Mouse (Mus musculus): ENCODE measurements around the gene Ankrd33b. TPM values are rescaled to one million over a fixed set of nuclear protein-coding genes. Genes with fewer than 3 reads are reported as not detected.
A peak's percentile ranks its signal among the peaks of the same experiment; 100 is the strongest.

The Ankrd33b gene
- polyA plus RNA-seq, 1 experiment from 2014 or later: 3.0 TPM

DNA sequence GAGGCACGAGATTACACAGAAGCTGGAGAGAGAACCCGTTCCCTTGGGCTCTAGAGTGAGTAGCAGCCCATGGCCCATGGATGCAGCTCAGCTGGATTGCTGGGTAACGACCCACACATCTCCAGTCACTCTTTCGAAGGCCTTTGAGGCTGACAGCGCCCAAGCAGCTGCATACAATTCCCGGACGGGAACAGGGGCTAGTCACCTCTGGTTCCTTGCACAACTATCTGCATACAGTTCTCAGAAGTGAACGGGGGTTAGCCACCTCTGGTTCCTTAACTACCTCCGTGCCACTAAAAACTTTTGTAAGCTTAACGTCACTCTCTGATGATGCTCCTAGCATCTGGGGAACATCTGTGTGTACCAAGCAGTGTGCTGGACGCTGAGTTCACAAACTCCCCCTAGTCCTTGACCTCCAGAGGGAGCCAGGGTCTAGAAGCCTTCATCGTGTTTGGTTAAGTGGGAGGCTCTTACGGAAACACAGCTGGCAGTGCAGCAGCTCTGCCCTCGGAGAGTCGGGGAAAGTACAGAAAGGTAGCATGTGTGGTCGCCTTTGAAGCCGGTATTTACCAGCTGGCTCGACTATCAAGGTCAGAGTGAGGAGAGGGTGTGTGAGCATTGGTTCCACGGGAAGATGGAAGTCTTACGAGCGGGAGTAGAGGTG, 109.4 kb downstream of the Ankrd33b start:
- ATAC-seq (ENCODE audit: insufficient read depth): peak; percentile 33; the same call in 1 of the 2 replicates

GRCm38 (mm10) chr15:31257329-31257728, 110.2 kb downstream of the Ankrd33b start:
- 62% methylated on average over 1 of the region's 1 CpGs for WGBS
- Histone ChIP-seq H3K9ac (no peak overlapping the region), H3K27me3 (ENCODE audit: insufficient read depth, low read length) (no peaks in the 10 kb centered on the region), H3K9me3 (ENCODE audit: low read depth, low read length) (no peaks in the 10 kb centered on the region), H3K4me1 (ENCODE audit: insufficient read depth) (no peaks in the 10 kb centered on the region), H3K4me2 (no peak overlapping the region), H3K27ac (ENCODE audit: low read depth) (no peak overlapping the region; the same call in 1 of the 2 replicates), H3K36me3 (ENCODE audit: insufficient read depth) (no peaks in the 10 kb centered on the region), H3K4me3 (ENCODE audit: low read depth, low read length) (no peak overlapping the region)
- ATAC-seq (ENCODE audit: insufficient read depth): peak; percentile 62
- peak; percentile 73 for DNase-seq
- no peak for TF ChIP-seq CTCF (IDR thresholded peaks at IDR 0.05; ENCODE audit: low read depth)

More for the DNA sequence above, 109.4 kb downstream of the Ankrd33b start:
- Histone ChIP-seq H3K36me3 (ENCODE audit: insufficient read depth) (no peaks in the 10 kb centered on the region), H3K27me3 (ENCODE audit: insufficient read depth, low read length) (no peaks in the 10 kb centered on the region), H3K9me3 (ENCODE audit: low read depth, low read length) (no peaks in the 10 kb centered on the region), H3K4me3 (ENCODE audit: low read depth, low read length) (no peak overlapping the region), H3K9ac (no peak overlapping the region), H3K4me2 (no peak overlapping the region), H3K4me1 (ENCODE audit: insufficient read depth) (no peaks in the 10 kb centered on the region), H3K27ac (ENCODE audit: low read depth) (no peak overlapping the region; the same call in 1 of the 2 replicates)
- DNase-seq: peak; percentile 56
- 32% methylated on average over 21 of the region's 21 CpGs for WGBS
- TF ChIP-seq CTCF (IDR thresholded peaks at IDR 0.05; ENCODE audit: low read depth): no peak

DNA sequence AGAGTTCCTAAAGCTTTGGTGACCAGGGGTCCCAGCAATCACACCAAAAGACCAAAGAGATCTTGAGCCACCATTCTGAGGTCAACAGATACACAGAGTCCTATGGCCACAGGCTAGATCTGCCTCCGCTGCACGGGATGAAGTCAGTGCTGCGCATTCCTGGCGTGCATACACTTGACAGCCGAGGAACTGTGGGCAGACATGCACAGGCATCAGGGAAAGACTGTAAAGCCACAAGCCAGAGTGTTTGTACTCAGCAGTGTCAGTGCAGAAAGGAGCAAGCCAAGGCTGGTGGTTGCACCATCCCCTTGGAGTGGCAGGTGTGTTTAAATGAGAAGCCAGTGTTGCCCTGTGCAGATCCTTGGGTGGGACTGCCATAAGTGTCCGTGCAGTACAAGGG, 111.8 kb downstream of the Ankrd33b start:
- Histone ChIP-seq H3K4me1 (ENCODE audit: insufficient read depth) (no peaks in the 10 kb centered on the region), H3K4me3 (ENCODE audit: low read depth, low read length) (no peak overlapping the region), H3K9me3 (ENCODE audit: low read depth, low read length) (no peaks in the 10 kb centered on the region), H3K36me3 (ENCODE audit: insufficient read depth) (no peaks in the 10 kb centered on the region), H3K9ac (no peak overlapping the region), H3K4me2 (no peak overlapping the region), H3K27me3 (ENCODE audit: insufficient read depth, low read length) (no peaks in the 10 kb centered on the region), H3K27ac (ENCODE audit: low read depth) (no peak overlapping the region)
- peak; percentile 15 for DNase-seq
- no peak for ATAC-seq (ENCODE audit: insufficient read depth)
- TF ChIP-seq CTCF (IDR thresholded peaks at IDR 0.05; ENCODE audit: low read depth): no peak
- WGBS: 56% methylated on average over 6 of the region's 6 CpGs

DNA sequence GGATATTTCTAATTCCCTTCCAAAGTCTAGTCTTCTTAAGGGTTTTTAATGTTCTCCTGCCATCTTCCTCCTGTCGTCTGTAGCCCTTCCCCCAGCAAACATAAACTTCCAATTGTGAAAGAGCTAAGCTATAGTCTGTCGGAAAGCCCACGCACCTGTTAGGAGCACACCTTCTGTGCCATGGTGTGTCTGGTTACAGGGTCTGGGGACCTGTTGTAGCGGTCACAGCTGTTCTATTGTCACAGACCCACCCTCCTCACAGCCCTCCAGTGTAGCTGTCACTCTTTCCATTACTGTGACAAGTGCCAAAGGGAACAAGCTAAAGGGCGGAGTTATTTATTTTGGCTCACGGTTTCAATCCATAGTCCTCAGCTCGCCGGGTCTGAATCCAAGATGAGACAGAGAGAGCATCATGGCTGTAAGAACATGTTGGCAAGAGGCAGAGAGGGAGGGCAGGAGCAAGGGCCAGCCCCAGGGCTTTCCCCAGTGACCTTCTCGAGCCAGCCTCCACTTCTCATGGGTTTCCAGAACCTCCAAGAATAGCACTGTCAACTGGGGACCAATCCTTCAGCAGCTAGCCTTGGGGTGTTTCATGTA, 112.5 kb downstream of the Ankrd33b start:
- no peaks in the 10 kb centered on the region for H3K4me1 ChIP-seq (ENCODE audit: insufficient read depth)
- no peak overlapping the region for H3K4me2 ChIP-seq
- TF ChIP-seq CTCF (IDR thresholded peaks at IDR 0.05; ENCODE audit: low read depth): no peak
- no peak for ATAC-seq (ENCODE audit: insufficient read depth)
- DNase-seq: no peak
- no peak overlapping the region for H3K27ac ChIP-seq (ENCODE audit: low read depth)
- H3K27me3 ChIP-seq (ENCODE audit: insufficient read depth, low read length): no peaks in the 10 kb centered on the region
- no peaks in the 10 kb centered on the region for H3K9me3 ChIP-seq (ENCODE audit: low read depth, low read length)
- no peak overlapping the region for H3K9ac ChIP-seq
- H3K36me3 ChIP-seq (ENCODE audit: insufficient read depth): no peaks in the 10 kb centered on the region
- 86% methylated on average over 9 of the region's 9 CpGs for WGBS
- no peak overlapping the region for H3K4me3 ChIP-seq (ENCODE audit: low read depth, low read length)

DNA sequence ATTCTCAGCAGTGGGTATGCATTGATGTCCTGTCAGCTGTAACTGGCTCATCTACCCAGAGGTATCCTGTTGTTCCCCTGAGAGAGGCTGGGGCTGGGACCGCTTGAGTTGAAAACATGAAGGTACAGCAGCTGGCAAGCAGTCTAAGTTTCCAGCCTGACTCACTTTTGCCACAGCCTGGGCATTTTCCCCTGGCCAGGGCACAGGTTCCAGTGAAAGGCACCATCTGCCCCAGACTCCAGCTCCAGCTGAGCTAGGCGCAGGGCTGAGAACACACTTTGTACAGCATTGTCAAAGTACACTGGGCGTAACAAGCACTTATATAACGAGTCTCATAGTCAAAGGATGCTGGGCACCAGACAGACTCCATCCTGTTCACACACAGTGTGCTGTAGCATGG, 113.6 kb downstream of the Ankrd33b start:
- H3K27ac ChIP-seq (ENCODE audit: low read depth): no peak overlapping the region
- H3K27me3 ChIP-seq (ENCODE audit: insufficient read depth, low read length): no peaks in the 10 kb centered on the region
- H3K4me2 ChIP-seq: no peak overlapping the region
- 88% methylated on average over 4 of the region's 4 CpGs for whole genome bisulfite sequencing
- ATAC-seq (ENCODE audit: insufficient read depth) (no peak), DNase-seq (no peak)
- H3K4me3 ChIP-seq (ENCODE audit: low read depth, low read length): no peak overlapping the region
- no peaks in the 10 kb centered on the region for H3K36me3 ChIP-seq (ENCODE audit: insufficient read depth)
- no peak overlapping the region for H3K9ac ChIP-seq
- H3K4me1 ChIP-seq (ENCODE audit: insufficient read depth): no peaks in the 10 kb centered on the region
- no peak for TF ChIP-seq CTCF (IDR thresholded peaks at IDR 0.05; ENCODE audit: low read depth)
- H3K9me3 ChIP-seq (ENCODE audit: low read depth, low read length): no peaks in the 10 kb centered on the region

GRCm38 (mm10) chr15:31253380-31253779, 114.1 kb downstream of the Ankrd33b start:
- TF ChIP-seq CTCF (IDR thresholded peaks at IDR 0.05; ENCODE audit: low read depth): no peak
- H3K9me3 ChIP-seq (ENCODE audit: low read depth, low read length): no peaks in the 10 kb centered on the region
- ATAC-seq (ENCODE audit: insufficient read depth): no peak
- no peaks in the 10 kb centered on the region for H3K4me1 ChIP-seq (ENCODE audit: insufficient read depth)
- H3K9ac ChIP-seq: no peak overlapping the region
- H3K4me3 ChIP-seq (ENCODE audit: low read depth, low read length): no peak overlapping the region
- H3K36me3 ChIP-seq (ENCODE audit: insufficient read depth): no peaks in the 10 kb centered on the region
- H3K4me2 ChIP-seq: no peak overlapping the region
- no peaks in the 10 kb centered on the region for H3K27me3 ChIP-seq (ENCODE audit: insufficient read depth, low read length)
- no peak for DNase-seq
- H3K27ac ChIP-seq (ENCODE audit: low read depth): no peak overlapping the region
- 65% methylated on average over 8 of the region's 8 CpGs for WGBS

DNA sequence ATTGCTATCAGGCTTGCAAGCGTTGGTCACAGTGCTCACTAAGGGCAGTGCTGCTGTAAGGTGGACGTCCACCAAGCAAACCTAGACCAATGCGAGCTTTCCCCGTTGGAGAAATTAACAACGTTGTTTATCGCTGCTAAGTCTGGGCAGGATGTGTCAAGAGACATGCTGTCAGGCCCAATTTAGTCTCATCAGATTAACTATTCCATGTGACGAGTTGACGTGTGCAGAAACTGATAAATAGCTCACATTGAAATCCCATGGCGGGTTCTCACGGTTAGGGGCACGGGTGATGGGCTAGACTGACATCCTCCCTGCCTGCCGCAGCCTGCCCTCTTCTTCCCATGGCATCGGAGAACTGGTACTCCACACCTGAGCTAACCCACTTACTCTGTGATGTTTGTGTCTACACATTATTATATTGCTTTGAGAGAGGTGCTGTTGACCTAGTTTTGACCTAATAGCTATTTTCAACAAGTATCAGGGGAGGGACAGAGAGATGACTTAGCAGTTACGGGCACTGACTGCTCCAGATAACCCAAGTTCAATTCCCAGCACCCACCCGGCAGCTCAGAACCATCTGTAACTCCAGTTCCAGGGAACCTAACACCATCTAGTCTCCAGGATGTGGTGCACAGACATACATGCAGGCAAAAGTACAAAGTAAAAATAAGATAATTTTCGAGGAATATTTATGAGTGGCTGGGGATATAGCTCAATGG, 114.8 kb downstream of the Ankrd33b start:
- Histone ChIP-seq H3K4me2 (no peak overlapping the region), H3K9me3 (ENCODE audit: low read depth, low read length) (no peaks in the 10 kb centered on the region), H3K27me3 (ENCODE audit: insufficient read depth, low read length) (no peaks in the 10 kb centered on the region), H3K27ac (ENCODE audit: low read depth) (no peak overlapping the region), H3K4me1 (ENCODE audit: insufficient read depth) (no peaks in the 10 kb centered on the region), H3K4me3 (ENCODE audit: low read depth, low read length) (no peak overlapping the region), H3K36me3 (ENCODE audit: insufficient read depth) (no peaks in the 10 kb centered on the region), H3K9ac (no peak overlapping the region)
- ATAC-seq (ENCODE audit: insufficient read depth) (no peak), DNase-seq (no peak)
- 70% methylated on average over 16 of the region's 16 CpGs for WGBS
- TF ChIP-seq CTCF (IDR thresholded peaks at IDR 0.05; ENCODE audit: low read depth): no peak

Measured in lung, embryonic 14.5 days (tissue).